Mouse (Mus musculus) heart, postnatal 0 days (tissue): ENCODE measurements at regions not wholly inside any gene's neighbourhood (a gene's known extent, or its start where the extent isn't known, plus 50 kb on each side); places are given as distances from the start of the nearest gene placed in this dataset.

Source experiments
- CTCF ChIP-seq: IDR thresholded peaks from 2 replicates; pipeline ENCODE4 v1.5.1; 2016; ENCODE audit warnings: antibody characterized with exemption, control low read depth, low read depth
- EP300 ChIP-seq: IDR thresholded peaks from 2 replicates; pipeline ENCODE4 v1.6.1; 2016; ENCODE audit warnings: antibody characterized with exemption, low read depth

DNA sequence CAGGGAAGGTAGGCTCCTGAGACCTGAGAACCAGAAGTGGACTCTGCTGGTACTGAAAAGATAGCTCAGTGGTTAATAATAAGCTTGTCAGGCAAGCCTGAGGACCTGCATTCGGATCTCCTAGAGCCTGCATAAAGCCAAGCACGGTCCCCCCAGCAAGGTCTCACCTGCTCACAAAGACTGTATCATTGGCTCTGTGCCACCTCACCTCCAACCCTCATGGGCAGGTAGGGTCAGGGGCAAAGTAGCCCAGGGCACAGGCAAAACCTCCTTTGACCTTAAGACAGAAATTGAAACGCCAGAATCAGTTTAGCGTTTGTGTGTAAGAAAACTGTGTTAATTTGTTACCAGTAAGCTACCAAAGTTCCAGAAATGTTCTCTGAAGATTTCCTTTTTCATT is 315.2 kb downstream of the Mctp2 start:
- TF ChIP-seq CTCF, result no peak
- no peak for TF ChIP-seq EP300
